Mouse (Mus musculus): ENCODE measurements around the gene Fadd.

Fadd gene

DNA sequence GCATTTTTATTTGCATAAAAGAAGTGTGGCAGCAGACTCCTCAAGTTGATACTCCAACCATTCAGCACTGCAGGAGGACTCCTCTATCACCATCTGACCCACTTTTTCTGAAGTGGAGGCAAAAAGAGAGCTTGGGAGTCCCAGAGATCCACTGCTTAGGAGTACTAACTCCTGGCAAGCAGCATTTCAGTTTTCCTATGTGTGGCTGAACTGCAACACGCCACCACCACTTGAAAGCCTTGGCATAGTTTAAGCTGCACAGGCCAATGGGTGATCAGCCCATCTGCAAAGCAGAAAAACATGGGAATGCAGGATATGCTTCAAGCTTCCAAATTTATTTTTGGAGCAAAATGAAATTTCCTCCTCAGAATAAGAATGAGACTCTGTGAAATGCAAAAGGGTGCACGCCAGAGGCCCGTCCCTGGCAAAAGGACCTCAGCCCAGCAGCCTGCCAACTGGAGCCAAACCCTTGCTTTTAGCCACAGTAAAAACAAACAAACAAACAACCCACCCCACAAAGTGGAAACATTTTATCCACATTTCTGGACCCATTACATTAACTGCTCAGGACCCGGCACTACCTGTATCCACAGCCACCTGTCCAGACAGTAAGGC is 44.1 kb downstream of the Fadd start:
- no peak for DNase-seq (ENCODE audit: extremely low read depth, insufficient read length, low spot score)

- no peak for DNase-seq (ENCODE audit: extremely low read depth, insufficient read length, low spot score)
Measured at GRCm38 (mm10) chr7:144536367-144536766, 45.9 kb downstream of the Fadd start.

DNA sequence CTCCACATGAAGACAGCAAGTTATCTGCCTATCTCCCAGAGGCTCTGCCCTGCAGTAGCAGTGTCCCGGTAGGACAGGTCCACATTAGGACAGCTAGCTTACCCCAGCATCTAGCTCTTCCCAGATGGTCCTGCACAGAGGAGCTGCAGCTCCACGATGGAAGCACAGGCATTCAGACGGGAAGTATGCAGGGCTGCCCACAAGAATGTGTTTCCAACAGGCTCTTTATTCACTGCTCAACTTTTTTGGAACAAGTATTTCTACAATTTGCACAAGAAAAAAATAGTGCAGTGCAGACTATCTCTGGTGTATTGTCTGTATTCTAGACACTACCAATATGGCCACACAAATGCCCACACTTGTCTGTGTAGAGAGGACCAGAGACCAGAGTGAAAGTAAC is 47.5 kb downstream of the Fadd start:
- DNase-seq (ENCODE audit: extremely low read depth, insufficient read length, low spot score) = no peak

DNA sequence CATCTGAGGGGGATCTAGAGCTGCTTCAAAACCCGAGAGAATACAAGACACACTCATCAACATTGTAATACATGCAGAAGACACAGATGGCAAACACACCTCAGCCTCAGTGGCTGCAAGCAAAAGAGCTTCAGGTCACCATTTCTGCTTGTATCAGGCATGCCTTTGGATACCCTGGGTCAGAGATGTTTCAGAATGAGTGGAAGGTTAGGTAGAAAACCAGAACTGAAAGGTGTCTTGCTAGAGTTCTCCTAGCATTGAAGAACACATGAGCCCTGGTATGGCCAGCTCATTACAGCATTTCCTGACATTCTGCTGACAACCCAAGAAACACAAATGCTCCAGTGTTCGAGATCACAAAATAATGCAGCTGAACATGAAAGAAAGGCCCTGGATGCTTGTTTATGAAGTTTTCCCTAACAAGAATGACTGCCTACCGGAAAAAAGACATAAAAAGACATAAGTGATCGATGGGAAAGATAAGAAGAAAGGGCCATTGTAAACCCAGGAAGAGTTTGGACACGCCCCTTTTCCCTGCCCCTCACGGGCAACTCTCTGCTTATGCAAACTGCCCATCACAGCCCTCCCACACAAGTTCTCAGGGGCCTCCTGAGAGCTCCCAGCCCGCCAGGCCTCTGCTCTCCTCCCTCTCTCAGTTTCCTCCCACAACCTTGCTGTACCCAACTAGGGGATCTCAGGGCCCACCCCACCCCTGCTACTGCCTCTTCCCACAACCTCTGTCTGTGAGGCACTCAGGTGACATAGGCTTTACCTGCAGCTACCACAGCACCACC is 50.5 kb downstream of the Fadd start:
- no peak for DNase-seq (ENCODE audit: extremely low read depth, insufficient read length, low spot score)

DNA sequence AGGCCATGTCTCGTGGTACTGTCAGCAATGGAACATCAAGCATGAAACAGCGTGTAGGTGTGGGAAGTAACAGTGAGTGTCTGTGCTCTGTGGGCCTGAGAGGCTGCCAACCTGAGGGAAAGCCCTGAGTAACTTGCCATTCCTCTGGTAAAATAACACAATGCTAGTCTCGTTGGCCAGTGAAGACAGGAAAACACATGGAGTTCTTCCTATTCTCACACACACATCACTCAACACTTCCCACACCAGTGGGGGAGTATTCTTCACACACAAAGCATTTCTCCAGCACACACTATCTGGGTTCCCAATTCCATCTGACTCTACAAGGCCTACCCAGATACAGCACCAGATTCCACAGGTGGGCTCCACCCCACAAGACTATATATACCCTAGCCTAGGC is 52.4 kb downstream of the Fadd start:
- DNase-seq (ENCODE audit: extremely low read depth, insufficient read length, low spot score) = no peak

GRCm38 (mm10) chr7:144527723-144528221 is 54.5 kb downstream of the Fadd start:
- DNase-seq (ENCODE audit: extremely low read depth, insufficient read length, low spot score) = peak; percentile 61
